Mouse (Mus musculus) layer of hippocampus, postnatal 10 days (tissue): ENCODE results near the gene Foxp1. TPM values are rescaled to one million over a fixed set of nuclear protein-coding genes. Genes with fewer than 3 reads are reported as not detected.

Source experiments
- DNase-seq, 2 experiments: peaks; one replicate each; pipeline ENCODE4 v3.0.0; 2021; ENCODE audit warnings: low spot score in 2 of 2
- microRNA-seq, 2 experiments: library from miRNA; unstranded; fragments of <30 nt; microRNA quantifications; one replicate each; pipeline ENCODE4 v1.2.0; 2021
- total RNA-seq, 2 experiments: library from RNA; stranded (reverse); gene quantifications; 2 replicates each; pipeline ENCODE4 v1.2.3; 2021

The Foxp1 gene
- total RNA-seq, 2 experiments from 2014 or later = 139 to 149 TPM

- no peak for DNase-seq
Observed at GRCm38 (mm10) chr6:98935169-98935568, 587.4 kb downstream of the Foxp1 start.

- no peak for DNase-seq
Observed at GRCm38 (mm10) chr6:98934381-98934780, 588.1 kb downstream of the Foxp1 start.

- DNase-seq = no peak
Observed at GRCm38 (mm10) chr6:98933135-98933724, 589.3 kb downstream of the Foxp1 start.

- no peak for DNase-seq
Observed at GRCm38 (mm10) chr6:98931881-98932540, 590.5 kb downstream of the Foxp1 start.

GRCm38 (mm10) chr6:98930652-98931300 is 591.7 kb downstream of the Foxp1 start:
- no peak for DNase-seq

GRCm38 (mm10) chr6:98928365-98928764 is 594.2 kb downstream of the Foxp1 start:
- no peak for DNase-seq

- DNase-seq = no peak
Observed at GRCm38 (mm10) chr6:98901259-98901658, 621.3 kb downstream of the Foxp1 start.

- DNase-seq = no peak
Observed at GRCm38 (mm10) chr6:98878208-98878607, 644.3 kb downstream of the Foxp1 start.

- DNase-seq = no peak
Observed at GRCm38 (mm10) chr6:98876401-98876800, 646.1 kb downstream of the Foxp1 start.

Small RNA genes within 50 kb of the gene (microRNA-seq; reads per million reads assigned to microRNA genes)
- gene Gm22328 (0 reads per million in 2 experiments), gene Gm49348 (0 reads per million in 2 experiments)

Other genes starting within 250 kb of the Foxp1 start
- gene Eif4e3, start 144.1 kb upstream of the Foxp1 start, total RNA-seq = 10 to 100 TPM; 18.4 to 20.3 TPM
- 1 to 10 TPM; 7.1 to 8.8 TPM for gene Gm20696, start 144.1 kb upstream of the Foxp1 start, total RNA-seq
- 10 to 100 TPM; 60.3 to 61.9 TPM for gene Gpr27, start 170.0 kb upstream of the Foxp1 start, total RNA-seq
- 1 to 10 TPM; 1.6 to 1.8 TPM for gene Prok2, start 203.7 kb upstream of the Foxp1 start, total RNA-seq